Mouse (Mus musculus) lung, adult 18-20 months (tissue): ENCODE data around the gene Neu2.

ENCODE experiments used
- DNase-seq, 2 experiments: peaks; one replicate each; pipeline ENCODE4 v3.0.0; 2022; ENCODE audit warnings: mixed read lengths in 2 of 2

Gene Neu2

GRCm38 (mm10) chr1:87620693-87621092, 111.0 kb downstream of the Neu2 start:
- DNase-seq: no peak

- DNase-seq: no peak
Observed at GRCm38 (mm10) chr1:87621146-87621857, 111.6 kb downstream of the Neu2 start.

- no peak for DNase-seq
Observed at GRCm38 (mm10) chr1:87621858-87622279, 112.2 kb downstream of the Neu2 start.

GRCm38 (mm10) chr1:87623977-87624666, 114.4 kb downstream of the Neu2 start:
- DNase-seq: no peak

DNA sequence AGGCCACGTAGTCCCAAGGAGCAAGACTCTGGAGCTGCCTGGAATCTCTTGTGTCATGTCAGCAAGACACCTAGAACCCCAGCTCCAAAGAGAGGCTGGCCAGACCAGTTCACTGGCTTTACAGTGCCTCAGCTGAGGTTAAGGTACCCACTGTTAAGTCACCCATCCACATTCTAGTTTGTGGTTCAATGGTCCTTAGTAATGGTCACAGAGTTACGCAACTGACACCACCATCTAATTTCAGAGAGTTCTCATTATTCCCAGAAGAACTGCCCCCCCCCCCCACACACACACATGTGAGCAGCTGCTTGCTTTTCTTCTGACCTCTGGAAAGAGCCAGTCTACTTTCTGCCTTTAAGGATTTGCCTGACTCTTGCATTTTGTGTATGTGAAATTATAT, 115.1 kb downstream of the Neu2 start:
- DNase-seq: peak; percentile 36 to 43

- DNase-seq: peak in 1 of 2 experiments; percentile 27
Observed at GRCm38 (mm10) chr1:87625254-87626025, 115.8 kb downstream of the Neu2 start.

DNA sequence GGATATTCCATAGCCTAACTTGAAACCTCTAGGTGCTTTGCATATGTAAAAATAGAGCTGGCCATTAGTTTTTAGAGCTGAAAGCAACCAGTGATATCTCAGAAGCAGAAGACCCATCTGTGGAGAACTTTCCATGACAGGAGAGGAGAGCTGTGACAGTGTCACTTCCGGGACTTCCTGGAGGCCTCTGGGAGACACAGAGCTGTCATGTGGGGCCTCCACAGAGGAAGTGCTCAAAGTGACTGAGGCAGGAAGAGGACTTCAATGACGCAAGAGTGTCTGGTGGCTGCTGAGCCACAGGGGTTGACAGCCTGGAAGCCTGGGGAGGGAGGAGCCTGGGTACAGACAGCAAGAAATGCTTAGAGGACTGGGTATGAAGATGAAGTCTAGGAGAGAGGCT, 116.7 kb downstream of the Neu2 start:
- DNase-seq: peak; percentile 85

DNA sequence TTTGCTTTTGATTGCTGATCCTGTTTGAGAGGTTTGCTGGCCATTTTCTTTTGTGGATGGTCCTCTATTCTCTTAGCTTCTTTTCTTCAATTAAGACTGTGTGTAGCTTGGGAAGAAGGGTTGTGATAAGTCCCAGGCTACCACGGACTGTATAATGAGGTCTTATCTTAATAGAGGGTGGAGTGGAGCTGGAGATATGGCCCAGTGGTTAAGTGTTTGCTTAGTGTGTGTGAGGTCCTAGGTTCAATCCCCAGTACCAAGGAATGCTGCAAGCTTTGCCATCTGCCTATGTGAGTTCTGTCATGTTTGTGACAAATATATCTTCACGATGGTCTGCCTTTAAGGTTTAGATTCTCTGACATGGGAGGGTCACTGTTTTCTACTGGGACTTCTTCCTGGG, 118.4 kb downstream of the Neu2 start:
- no peak for DNase-seq

- no peak for DNase-seq
Observed at GRCm38 (mm10) chr1:87631584-87631983, 121.9 kb downstream of the Neu2 start.

- no peak for DNase-seq
Observed at GRCm38 (mm10) chr1:87632163-87632562, 122.5 kb downstream of the Neu2 start.

DNA sequence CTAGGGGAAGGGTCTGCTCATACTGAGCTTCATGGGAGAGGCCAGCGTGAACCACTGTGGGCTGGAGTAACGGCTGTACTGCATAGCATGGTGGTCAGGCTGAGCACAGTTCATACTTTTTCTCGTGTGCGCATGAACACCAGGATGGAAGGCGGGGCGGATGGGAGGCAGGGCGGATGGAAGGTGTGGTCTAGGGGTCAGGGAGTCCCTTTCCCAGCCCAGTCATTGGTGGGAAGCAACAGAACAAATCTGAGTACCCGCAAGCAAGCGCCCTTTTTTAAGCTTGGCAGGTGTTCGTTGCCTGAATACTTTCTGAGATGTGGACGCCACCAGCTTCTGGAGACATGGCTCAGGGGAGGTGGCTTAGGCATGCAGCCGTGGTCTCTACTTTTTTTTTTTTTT, 127.0 kb downstream of the Neu2 start:
- no peak for DNase-seq

- DNase-seq: no peak
Observed at GRCm38 (mm10) chr1:87637121-87637877, 127.6 kb downstream of the Neu2 start.

GRCm38 (mm10) chr1:87637878-87638600, 128.3 kb downstream of the Neu2 start:
- DNase-seq: no peak

GRCm38 (mm10) chr1:87639724-87640123, 130.0 kb downstream of the Neu2 start:
- no peak for DNase-seq

DNA sequence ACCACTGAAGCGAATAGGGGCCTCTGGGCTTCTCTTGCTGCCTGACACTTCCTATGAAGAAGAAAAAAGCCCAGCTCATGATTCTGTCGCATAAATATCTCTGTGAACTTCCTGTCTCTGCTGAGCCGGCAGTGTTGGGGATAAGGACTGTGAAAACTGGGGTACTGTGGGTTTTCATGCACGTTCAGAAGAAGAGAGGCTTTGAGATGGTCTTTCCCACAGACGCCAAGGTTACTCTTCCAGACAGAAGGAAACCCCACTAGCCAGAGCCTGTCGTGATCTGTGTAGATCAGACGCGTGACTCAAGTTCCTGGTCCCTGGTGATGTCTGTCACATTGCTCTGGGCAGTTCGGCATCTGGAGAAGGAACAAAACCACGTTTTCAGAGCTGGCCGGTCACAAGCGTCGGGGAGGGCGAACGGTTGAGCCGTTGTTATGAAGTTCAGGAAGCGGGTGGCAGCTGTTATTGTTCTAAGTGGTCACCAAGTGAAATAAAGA, 130.5 kb downstream of the Neu2 start:
- peak; percentile 81 to 83 for DNase-seq

DNA sequence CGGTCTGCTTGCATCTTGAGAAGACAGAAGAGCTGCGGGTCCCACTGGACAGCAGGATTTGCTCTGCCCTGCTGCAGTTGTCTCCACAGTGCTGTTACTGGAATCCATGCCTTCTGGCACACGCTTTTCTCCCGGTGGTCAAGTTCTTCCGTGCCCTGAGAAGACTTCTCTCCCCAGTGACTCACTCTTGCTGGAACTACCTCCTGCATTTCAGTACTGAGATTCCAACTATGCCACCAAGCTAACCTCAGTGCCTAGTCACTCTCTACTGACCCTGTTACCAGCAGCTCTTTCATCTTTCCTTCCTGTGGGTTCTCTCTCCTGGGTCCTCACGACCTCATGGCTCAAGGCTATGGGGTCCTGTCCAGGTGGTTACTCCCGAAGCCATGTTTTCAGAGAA, 133.3 kb downstream of the Neu2 start:
- DNase-seq: no peak

GRCm38 (mm10) chr1:87645041-87645440, 135.4 kb downstream of the Neu2 start:
- no peak for DNase-seq

DNA sequence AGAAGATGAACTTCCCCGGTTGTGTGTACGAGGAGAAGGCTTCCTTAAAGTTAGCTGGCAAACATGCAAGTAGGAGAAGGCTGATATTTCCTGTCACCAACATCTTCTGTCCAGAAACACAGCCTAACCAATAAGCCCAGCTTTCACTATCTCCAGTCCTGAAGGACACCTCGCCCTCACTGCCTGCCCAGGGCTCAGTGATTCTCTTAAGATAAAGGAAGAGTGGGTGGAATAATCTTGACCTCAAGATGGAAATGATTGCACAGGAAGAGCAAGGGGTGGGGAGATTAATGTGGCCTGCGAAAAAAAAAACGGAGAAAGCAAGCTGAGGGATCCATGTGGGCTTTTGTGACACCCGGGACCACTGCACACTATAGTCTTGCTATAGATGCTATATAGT, 136.1 kb downstream of the Neu2 start:
- DNase-seq: no peak
